Mouse (Mus musculus): ENCODE data around the gene Dedd. TPM values are rescaled to one million over a fixed set of nuclear protein-coding genes. Genes with fewer than 3 reads are reported as not detected.
A peak's percentile ranks its signal among the peaks of the same experiment; 100 is the strongest.

Dedd gene
- polyA plus RNA-seq, 1 experiment: 43.5 TPM

DNA sequence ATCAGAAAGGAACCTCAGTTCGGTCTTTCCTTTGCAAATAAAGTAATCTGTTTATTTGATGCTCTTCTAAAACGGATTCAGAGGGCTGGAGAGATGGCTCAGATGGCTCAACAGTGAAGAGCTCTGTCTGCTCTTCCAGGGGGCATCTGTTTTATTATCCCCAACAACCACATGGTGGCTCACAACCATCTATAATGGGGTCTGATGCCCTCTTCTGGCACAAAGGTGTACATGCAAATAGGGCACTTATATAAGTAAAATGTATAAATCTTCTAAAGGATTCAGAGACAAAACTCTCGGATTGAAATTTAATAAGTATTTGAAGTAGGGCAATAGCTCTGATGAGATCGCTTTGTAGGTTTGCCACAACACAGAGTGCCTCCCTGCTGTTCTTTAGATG lies 29.5 kb downstream of the Dedd start:
- Histone ChIP-seq H3K4me3 (ENCODE audit: insufficient read depth, low read length) (no peak overlapping the region), H3K27ac (ENCODE audit: insufficient read depth, low read depth, low read length) (no peak overlapping the region), H3K4me1 (ENCODE audit: control insufficient read depth, insufficient read depth, low read length) (no peaks in the 10 kb centered on the region)
- TF ChIP-seq CTCF (IDR thresholded peaks at IDR 0.05; ENCODE audit: low read depth, low read length) (no peak), POLR2A (IDR thresholded peaks at IDR 0.05; ENCODE audit: borderline replicate concordance, low read depth, low read length) (no peak)

DNA sequence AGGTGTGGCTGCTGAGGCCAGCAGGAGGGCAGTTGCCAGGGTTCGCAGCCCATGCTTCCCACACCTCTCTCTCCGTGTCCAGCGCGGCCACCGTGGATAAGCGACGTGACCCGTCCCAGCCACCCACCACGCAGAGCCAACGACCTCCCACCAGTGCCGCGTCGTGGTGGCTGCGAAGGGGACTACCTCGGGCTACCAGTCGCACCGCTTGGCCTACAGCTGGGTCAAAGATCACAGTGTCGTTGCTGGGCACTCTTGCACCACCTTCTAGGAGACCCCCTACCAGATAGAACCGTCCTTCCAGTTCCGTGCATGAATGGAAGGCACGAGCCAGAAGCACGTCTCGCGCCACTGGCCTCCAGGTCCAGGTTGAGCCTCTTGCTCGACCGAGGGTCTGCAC lies 31.3 kb downstream of the Dedd start:
- Histone ChIP-seq H3K27ac (ENCODE audit: insufficient read depth, low read depth, low read length) (no peak overlapping the region), H3K4me3 (ENCODE audit: insufficient read depth, low read length) (no peak overlapping the region; the same call in 1 of the 2 replicates), H3K4me1 (ENCODE audit: control insufficient read depth, insufficient read depth, low read length) (no peaks in the 10 kb centered on the region)
- TF ChIP-seq POLR2A (IDR thresholded peaks at IDR 0.05; ENCODE audit: borderline replicate concordance, low read depth, low read length): no peak
- no peak for TF ChIP-seq CTCF (IDR thresholded peaks at IDR 0.05; ENCODE audit: low read depth, low read length)

DNA sequence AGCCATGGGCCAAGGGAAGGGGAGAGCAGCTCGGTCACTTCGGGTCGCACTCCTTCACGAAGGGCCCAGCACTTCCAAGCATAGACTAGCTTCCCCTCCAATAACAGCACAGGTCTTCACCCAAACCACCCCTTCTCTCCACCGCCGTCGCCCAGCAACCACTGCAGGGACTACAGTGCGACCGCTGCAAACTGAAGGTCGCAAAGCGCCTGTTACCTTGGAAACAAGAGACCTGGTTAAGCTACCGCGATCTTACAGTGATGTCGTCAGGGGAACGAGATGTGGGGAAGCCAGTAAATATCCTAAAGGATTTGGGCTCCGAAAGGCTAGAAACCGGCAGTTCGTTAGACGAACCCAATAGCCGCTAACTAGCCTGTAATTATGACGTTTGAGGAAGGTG lies 31.7 kb downstream of the Dedd start, which contains the start of gene Klhdc9:
Klhdc9 (minus strand) TSS at position 143 of the 400 bp plus-strand sequence.
- peaks cover 2% of the 10 kb centered on the region for H3K4me1 ChIP-seq (ENCODE audit: control insufficient read depth, insufficient read depth, low read length)
- H3K4me3 ChIP-seq (ENCODE audit: insufficient read depth, low read length): peak within 1 kb of the TSS; percentile 49
- no peak within 1 kb of the TSS for H3K27ac ChIP-seq (ENCODE audit: insufficient read depth, low read depth, low read length)
- TF ChIP-seq POLR2A (IDR thresholded peaks at IDR 0.05; ENCODE audit: borderline replicate concordance, low read depth, low read length) (no peak), CTCF (IDR thresholded peaks at IDR 0.05; ENCODE audit: low read depth, low read length) (no peak)

DNA sequence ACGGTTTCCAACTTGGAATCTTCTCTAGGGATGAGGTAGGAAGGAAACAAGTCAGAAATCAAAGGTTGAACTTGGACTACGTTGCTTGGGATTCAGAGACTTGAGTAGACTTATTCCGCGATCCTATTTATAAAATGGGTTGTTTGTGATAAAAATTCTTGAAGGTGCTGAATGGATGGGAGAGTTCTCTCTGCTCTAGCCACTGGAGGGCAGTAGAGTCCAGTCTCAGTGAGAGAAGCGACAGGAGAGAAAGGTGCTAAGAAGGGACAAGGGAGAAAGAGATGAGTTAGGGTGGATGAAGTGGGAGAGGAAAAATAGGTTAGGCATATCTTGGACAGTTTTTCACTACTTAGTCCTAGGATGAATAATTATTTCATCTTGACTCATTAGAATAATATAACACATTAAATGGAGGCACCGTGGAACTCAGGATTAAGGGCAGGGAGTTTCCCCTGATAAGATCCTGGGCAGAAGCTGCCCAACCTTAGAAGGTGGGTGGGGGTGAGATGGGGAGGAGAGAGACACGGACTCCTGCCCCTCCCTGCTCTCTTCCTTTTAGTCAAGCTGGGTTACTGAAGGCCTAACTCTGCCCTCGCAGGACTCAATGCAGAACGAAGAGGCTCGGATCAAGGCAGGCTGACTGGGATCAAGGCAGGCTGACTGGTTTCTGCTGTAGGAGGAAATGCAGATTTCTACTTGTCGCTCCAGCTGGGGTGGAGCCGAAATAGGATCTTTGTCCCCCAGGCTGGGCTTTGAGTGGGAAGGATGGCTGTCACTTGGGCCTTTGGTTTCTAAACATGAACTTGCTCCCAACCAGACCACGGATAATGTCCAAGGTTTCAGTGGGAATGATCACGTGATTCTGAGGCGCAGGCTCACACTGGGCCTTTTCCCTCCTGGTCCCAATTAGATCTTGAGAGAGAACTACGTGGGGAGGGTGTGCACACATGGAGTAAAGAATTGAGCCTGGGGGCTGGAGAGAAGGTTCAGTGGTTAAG lies 32.5 kb downstream of the Dedd start:
- TF ChIP-seq POLR2A (IDR thresholded peaks at IDR 0.05; ENCODE audit: borderline replicate concordance, low read depth, low read length): no peak
- Histone ChIP-seq H3K4me1 (ENCODE audit: control insufficient read depth, insufficient read depth, low read length) (peaks cover 9% of the 10 kb centered on the region), H3K27ac (ENCODE audit: insufficient read depth, low read depth, low read length) (no peak overlapping the region), H3K4me3 (ENCODE audit: insufficient read depth, low read length) (peak overlapping the region; percentile 49)

DNA sequence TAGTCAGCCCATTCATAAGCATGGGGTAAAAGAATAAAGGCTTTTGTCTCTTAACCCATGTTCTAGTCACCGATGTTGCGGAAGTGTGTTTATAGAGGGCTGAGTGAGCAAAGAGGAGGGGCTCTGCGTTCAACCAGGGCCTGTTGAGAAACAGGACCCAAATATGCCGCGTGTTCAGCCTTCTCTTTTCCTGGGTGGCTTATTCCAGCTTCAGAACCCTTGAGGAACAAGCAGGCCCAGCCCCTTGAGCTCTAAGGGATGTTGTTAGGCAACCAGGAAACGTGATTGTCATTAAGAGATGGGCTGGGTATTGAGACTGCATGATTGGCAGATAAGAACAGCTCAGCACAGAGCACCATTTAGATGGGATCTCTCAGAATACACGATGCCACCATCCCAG lies 37.0 kb downstream of the Dedd start:
- H3K4me1 ChIP-seq (ENCODE audit: control insufficient read depth, insufficient read depth, low read length): peaks cover 21% of the 10 kb centered on the region

DNA sequence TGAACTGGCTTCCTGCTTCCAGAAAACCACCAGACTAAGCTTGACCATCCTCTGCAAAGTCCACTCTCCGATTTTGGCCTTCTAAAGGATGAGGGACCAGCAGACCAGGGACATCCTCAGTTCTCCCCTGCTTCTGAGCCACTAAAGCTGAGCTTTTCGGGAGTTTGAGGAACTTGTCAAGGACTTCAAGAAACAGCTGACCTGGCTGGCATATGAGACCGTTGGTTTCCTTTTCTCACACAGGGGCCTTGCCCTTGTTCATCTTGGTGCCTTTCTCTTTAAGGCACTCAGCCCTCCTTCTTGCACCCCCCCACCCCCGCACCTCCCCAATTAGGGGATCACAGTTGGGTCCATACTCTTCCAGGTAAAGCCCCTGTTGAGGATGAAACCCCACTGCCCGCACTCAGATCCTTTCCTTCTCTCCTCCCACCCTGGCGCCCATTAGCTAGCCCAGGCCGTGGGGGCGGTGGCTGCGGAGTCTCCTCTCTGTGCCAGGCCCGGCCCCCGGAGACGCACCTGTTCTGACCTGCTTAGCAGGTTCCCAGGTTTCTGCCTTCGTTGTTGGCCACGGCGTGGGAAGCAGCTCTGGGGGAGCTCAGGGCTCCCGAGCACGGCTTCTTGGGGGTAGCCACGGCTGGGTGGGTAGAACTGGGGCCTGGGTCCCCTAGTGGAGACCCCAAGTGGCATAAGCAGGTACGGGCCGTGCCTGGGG lies 41.1 kb downstream of the Dedd start, which contains the start of gene Nectin4:
Nectin4 (plus strand) TSS at position 255 of the 712 bp plus-strand sequence.
- TF ChIP-seq POLR2A (IDR thresholded peaks at IDR 0.05; ENCODE audit: borderline replicate concordance, low read depth, low read length) (no peak), CTCF (IDR thresholded peaks at IDR 0.05; ENCODE audit: low read depth, low read length) (no peak)
- H3K4me3 ChIP-seq (ENCODE audit: insufficient read depth, low read length): no peak within 1 kb of the TSS

More for the DNA sequence above, 37.0 kb downstream of the Dedd start:
- Histone ChIP-seq H3K4me3 (ENCODE audit: insufficient read depth, low read length) (no peak overlapping the region), H3K27ac (ENCODE audit: insufficient read depth, low read depth, low read length) (peak overlapping the region; percentile 9; the same call in 1 of the 2 replicates)
- TF ChIP-seq CTCF (IDR thresholded peaks at IDR 0.05; ENCODE audit: low read depth, low read length): no peak
- TF ChIP-seq POLR2A (IDR thresholded peaks at IDR 0.05; ENCODE audit: borderline replicate concordance, low read depth, low read length): no peak

DNA sequence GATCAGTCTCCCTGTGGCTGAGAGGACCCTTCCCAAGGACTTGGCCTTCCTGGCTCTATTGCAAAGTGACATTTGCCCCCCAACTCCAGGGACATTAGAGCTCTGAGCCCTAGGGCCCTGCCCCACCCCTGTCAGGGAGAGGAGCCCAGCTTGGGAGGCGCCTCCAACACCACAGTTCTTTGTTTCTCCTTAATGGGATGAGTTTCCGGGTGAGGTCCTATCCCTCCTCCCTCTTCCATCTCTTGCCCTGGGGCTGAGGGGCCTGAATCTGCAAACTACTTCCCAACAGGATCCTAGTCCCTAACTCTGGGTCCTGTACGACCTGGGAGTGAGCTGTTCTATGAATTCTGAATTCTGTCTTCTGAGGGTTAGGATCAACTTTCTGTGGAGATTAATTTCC lies 43.9 kb downstream of the Dedd start:
- no peak for TF ChIP-seq CTCF (IDR thresholded peaks at IDR 0.05; ENCODE audit: low read depth, low read length)
- no peak for TF ChIP-seq POLR2A (IDR thresholded peaks at IDR 0.05; ENCODE audit: borderline replicate concordance, low read depth, low read length)
- Histone ChIP-seq H3K4me1 (ENCODE audit: control insufficient read depth, insufficient read depth, low read length) (peaks cover 30% of the 10 kb centered on the region), H3K27ac (ENCODE audit: insufficient read depth, low read depth, low read length) (no peak overlapping the region), H3K4me3 (ENCODE audit: insufficient read depth, low read length) (no peak overlapping the region)

More for the DNA sequence above, 41.1 kb downstream of the Dedd start, which contains the start of gene Nectin4:
- Histone ChIP-seq H3K27ac (ENCODE audit: insufficient read depth, low read depth, low read length) (no peak within 1 kb of the TSS), H3K4me1 (ENCODE audit: control insufficient read depth, insufficient read depth, low read length) (peaks cover 21% of the 10 kb centered on the region)

DNA sequence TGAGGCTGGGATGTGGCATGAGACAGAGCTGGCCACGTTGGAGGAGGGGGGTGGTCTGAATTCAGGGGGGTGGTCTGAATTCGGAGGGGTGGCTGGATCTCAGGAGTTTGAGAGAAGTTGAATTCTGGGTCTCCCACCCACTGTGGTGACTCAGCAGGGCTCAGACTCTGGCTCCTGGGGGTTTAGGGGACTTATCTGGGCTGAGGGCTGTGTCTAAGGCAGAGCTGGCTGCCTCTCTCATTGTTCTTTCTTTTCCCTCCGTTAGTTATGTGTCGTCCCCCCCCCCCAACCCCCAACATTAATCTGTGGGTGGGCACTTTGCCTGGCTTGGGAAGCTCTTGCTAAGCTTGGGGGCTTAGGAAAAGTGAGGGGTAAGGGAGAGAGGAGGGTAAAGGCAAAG lies 45.0 kb downstream of the Dedd start:
- no peak overlapping the region for H3K4me3 ChIP-seq (ENCODE audit: insufficient read depth, low read length)
- H3K4me1 ChIP-seq (ENCODE audit: control insufficient read depth, insufficient read depth, low read length): peaks cover 32% of the 10 kb centered on the region

DNA sequence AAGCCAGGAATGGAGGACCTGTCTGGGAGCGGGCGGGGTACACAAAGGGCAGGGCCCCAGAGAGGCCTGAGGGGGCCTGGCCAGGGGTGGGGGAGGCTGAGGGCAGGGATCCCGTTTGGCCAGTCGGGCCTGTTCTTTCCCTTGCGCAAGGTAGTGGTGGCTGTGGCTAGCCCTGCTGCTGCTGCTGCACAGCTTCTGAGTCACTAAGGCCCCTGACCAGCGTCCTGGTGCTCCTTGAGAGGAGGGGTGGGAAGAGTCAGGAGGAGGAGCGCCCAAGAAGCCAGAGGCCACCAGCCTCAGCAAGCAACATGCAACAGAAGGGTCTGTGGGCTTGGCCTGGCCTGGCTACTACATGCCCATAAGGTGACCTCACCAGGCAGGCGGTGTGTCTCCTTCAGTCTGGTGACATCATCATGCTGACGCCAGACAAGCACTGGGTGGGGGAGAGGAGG lies 46.7 kb downstream of the Dedd start:
- no peak for TF ChIP-seq POLR2A (IDR thresholded peaks at IDR 0.05; ENCODE audit: borderline replicate concordance, low read depth, low read length)
- H3K4me1 ChIP-seq (ENCODE audit: control insufficient read depth, insufficient read depth, low read length): peaks cover 33% of the 10 kb centered on the region
- no peak overlapping the region for H3K27ac ChIP-seq (ENCODE audit: insufficient read depth, low read depth, low read length)
- no peak overlapping the region for H3K4me3 ChIP-seq (ENCODE audit: insufficient read depth, low read length)

More for the DNA sequence above, 45.0 kb downstream of the Dedd start:
- TF ChIP-seq CTCF (IDR thresholded peaks at IDR 0.05; ENCODE audit: low read depth, low read length) (no peak), POLR2A (IDR thresholded peaks at IDR 0.05; ENCODE audit: borderline replicate concordance, low read depth, low read length) (no peak)
- H3K27ac ChIP-seq (ENCODE audit: insufficient read depth, low read depth, low read length): no peak overlapping the region

Measured in bone marrow macrophage, adult 2 months (primary cell).